Mouse (Mus musculus) neural tube, embryonic 14.5 days (tissue): ENCODE data around the gene H2al1m. TPM values are rescaled to one million over a fixed set of nuclear protein-coding genes. Genes with fewer than 3 reads are reported as not detected.
"Not testable (repeated sequence)": the region's sequence is repeated elsewhere in the genome, so short reads cannot be mapped to it uniquely, and the experiment has no call there.

Experiments used
- ATAC-seq: fragments of 200-750 bp; cut with Nextera tagmentation; 2 replicates; pipeline ENCODE4 v1.8.0; 2017; ENCODE audit warnings: low read depth, mild to moderate bottlenecking, moderate TSS enrichment, moderate library complexity
- H3K27ac ChIP-seq: fragments of 300-500 bp; sonication (generic); 2 replicates; pipeline ENCODE4 v1.5.1; 2014; ENCODE audit warnings: low read depth, mild to moderate bottlenecking, control low read depth, low read length, moderate library complexity, mixed read lengths
- H3K27me3 ChIP-seq: fragments of 300-500 bp; sonication (generic); 2 replicates; pipeline ENCODE4 v1.6.1; 2014; ENCODE audit warnings: low read length; ENCODE audit not compliant: control insufficient read depth, insufficient read depth
- H3K36me3 ChIP-seq: fragments of 300-500 bp; sonication (generic); 2 replicates; pipeline ENCODE4 v1.6.1; 2014; ENCODE audit warnings: low read length, mixed read lengths; ENCODE audit not compliant: control insufficient read depth, insufficient read depth
- H3K4me1 ChIP-seq: fragments of 300-500 bp; sonication (generic); 2 replicates; pipeline ENCODE4 v1.6.1; 2014; ENCODE audit warnings: low read length; ENCODE audit not compliant: control insufficient read depth, insufficient read depth
- H3K4me2 ChIP-seq: fragments of 300-500 bp; sonication (generic); 2 replicates; pipeline ENCODE4 v1.6.1; 2014; ENCODE audit warnings: mild to moderate bottlenecking, low read depth, low read length, control low read depth
- H3K4me3 ChIP-seq: fragments of 300-500 bp; sonication (generic); 2 replicates; pipeline ENCODE4 v1.5.1; 2014; ENCODE audit warnings: low read depth, low read length, control low read depth, mixed read lengths
- H3K9ac ChIP-seq: fragments of 300-500 bp; sonication (generic); replicated peaks from 2 replicates; pipeline ENCODE4 v1.6.1; 2014; ENCODE audit warnings: low read depth, mild to moderate bottlenecking, control low read depth, low read length, mixed read lengths
- H3K9me3 ChIP-seq: fragments of 300-500 bp; sonication (generic); 2 replicates; pipeline ENCODE4 v1.6.1; 2016; ENCODE audit warnings: low read length; ENCODE audit not compliant: control insufficient read depth
- WGBS: fragments of 180-500 bp; shearing (Covaris S2); extraction: QIAGEN DNeasy Blood & Tissue Kit; methylation state at CpG from one replicate; pipeline ENCODE4 v1.1.7; 2014; 5-methylcytosine and 5-hydroxymethylcytosine counted together
- polyA plus RNA-seq: library from polyadenylated mRNA; unstranded; fragments of >200 nt; fragmentation: Nextera tagmentation; extraction: Ambion mirVana; gene quantifications from 2 replicates; pipeline ENCODE4 v1.2.1, GENCODE M21; 2014

Gene H2al1m
- not detected in 2 replicates for polyA plus RNA-seq

DNA sequence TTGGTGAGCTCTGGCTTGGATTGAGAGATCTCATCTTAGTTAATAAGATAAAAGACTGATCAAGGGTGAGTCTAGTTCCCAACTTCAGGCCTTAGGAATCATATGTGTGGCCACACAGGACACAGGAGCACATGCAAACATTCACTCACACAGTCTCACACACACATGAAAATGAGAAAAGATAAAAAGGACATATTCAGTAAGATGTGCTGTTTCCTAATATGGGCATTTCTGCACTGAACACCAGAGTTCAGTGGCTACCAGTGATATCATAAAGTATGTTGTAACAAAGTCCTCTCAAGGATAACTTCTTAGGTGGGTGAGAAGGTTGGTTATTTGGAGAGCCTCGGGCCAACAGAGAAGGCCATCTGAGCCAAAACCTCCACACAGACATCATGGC is at the start of gene H2al1m:
H2al1m (plus strand) TSS at position 301 of the 400 bp plus-strand sequence.
- no CpG with 5 or more reads among the region's 1 CpGs for WGBS
- not testable (repeated sequence) for H3K36me3 ChIP-seq, H3K27me3 ChIP-seq, H3K9me3 ChIP-seq, H3K27ac ChIP-seq, H3K4me1 ChIP-seq, ATAC-seq, H3K9ac ChIP-seq, H3K4me3 ChIP-seq, H3K4me2 ChIP-seq

- no peaks in the 10 kb centered on the region for H3K27me3 ChIP-seq
- H3K4me2 ChIP-seq = no peak overlapping the region
- no peak overlapping the region for H3K4me3 ChIP-seq
- no peak overlapping the region for H3K9ac ChIP-seq
- no peaks in the 10 kb centered on the region for H3K9me3 ChIP-seq
- no peaks in the 10 kb centered on the region for H3K4me1 ChIP-seq
- 48% methylated on average over 5 of the region's 5 CpGs for WGBS
- peak; percentile 72; the same call in 1 of the 2 replicates for ATAC-seq
- H3K36me3 ChIP-seq = no peaks in the 10 kb centered on the region
- H3K27ac ChIP-seq = no peak overlapping the region
Measured at GRCm38 (mm10) chrX:9240737-9241591, 42.6 kb upstream of the H2al1m start.

DNA sequence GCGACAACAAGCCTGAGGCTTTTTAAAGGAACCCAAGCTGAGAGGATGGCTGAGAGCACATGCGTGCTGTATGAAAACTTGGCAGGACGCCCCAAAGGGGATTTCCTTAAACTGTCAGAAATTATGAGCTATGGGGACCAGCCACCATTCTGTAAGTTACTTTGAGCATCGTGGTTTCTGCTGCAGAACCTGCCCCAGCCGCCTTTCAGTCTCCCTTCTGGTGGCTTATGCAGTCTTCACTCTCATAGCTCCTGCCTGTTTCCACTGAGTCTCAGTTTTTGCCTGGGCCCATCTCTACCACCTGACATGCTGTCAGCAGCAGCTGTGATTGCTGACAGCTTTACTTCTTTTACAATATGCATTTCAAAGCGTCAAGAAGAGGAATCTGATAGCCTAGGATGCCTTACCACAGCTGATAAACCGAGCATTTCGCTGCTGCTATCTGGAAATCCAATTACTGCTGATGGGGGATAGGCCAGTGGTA is 40.1 kb upstream of the H2al1m start:
- H3K27me3 ChIP-seq = no peaks in the 10 kb centered on the region
- no peaks in the 10 kb centered on the region for H3K9me3 ChIP-seq
- no peaks in the 10 kb centered on the region for H3K36me3 ChIP-seq
- WGBS = 66% methylated on average over 8 of the region's 8 CpGs
- H3K9ac ChIP-seq = no peak overlapping the region
- no peak for ATAC-seq
- H3K4me2 ChIP-seq = no peak overlapping the region
- H3K27ac ChIP-seq = no peak overlapping the region
- H3K4me1 ChIP-seq = no peaks in the 10 kb centered on the region
- no peak overlapping the region for H3K4me3 ChIP-seq

GRCm38 (mm10) chrX:9244603-9245336 is 38.8 kb upstream of the H2al1m start:
- WGBS = 71% methylated on average over 12 of the region's 12 CpGs
- Histone ChIP-seq H3K27me3 (no peaks in the 10 kb centered on the region), H3K27ac (no peak overlapping the region), H3K4me3 (no peak overlapping the region), H3K9ac (no peak overlapping the region), H3K4me2 (no peak overlapping the region), H3K4me1 (no peaks in the 10 kb centered on the region), H3K36me3 (no peaks in the 10 kb centered on the region), H3K9me3 (no peaks in the 10 kb centered on the region)
- ATAC-seq = no peak

DNA sequence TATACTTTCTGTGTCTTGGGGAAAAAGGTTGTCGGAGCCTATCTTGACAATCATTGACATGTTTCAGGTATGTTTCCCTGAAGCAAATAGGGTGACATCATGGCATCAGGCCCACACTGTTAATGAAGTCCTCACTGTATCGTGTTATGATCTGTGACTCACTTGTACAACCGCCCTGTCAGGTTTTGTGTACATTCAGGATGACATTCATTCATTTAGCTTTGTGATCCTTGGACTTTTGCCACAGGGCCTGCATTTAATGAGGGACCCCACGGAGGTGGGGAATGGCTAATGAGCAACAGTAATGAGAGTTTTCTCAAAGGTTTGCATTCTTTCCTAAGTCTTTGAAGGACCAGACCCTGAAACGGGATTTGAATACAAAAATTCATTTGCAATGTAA is 34.7 kb upstream of the H2al1m start:
- Histone ChIP-seq H3K36me3 (no peaks in the 10 kb centered on the region), H3K4me2 (no peak overlapping the region), H3K9ac (no peak overlapping the region), H3K4me1 (no peaks in the 10 kb centered on the region), H3K27ac (no peak overlapping the region), H3K9me3 (no peaks in the 10 kb centered on the region), H3K4me3 (no peak overlapping the region), H3K27me3 (no peaks in the 10 kb centered on the region)
- 46% methylated on average over 5 of the region's 5 CpGs for WGBS
- peak; percentile 54; the same call in 1 of the 2 replicates for ATAC-seq

GRCm38 (mm10) chrX:9253990-9254389 is 29.6 kb upstream of the H2al1m start:
- Histone ChIP-seq H3K27ac (no peak overlapping the region), H3K4me1 (no peaks in the 10 kb centered on the region), H3K36me3 (no peaks in the 10 kb centered on the region), H3K9me3 (no peaks in the 10 kb centered on the region), H3K4me2 (no peak overlapping the region), H3K9ac (no peak overlapping the region), H3K4me3 (no peak overlapping the region), H3K27me3 (no peaks in the 10 kb centered on the region)
- WGBS = 86% methylated on average over 10 of the region's 10 CpGs
- no peak for ATAC-seq

GRCm38 (mm10) chrX:9254901-9255300 is 28.7 kb upstream of the H2al1m start:
- Histone ChIP-seq H3K27ac (no peak overlapping the region), H3K9ac (no peak overlapping the region), H3K36me3 (no peaks in the 10 kb centered on the region), H3K27me3 (no peaks in the 10 kb centered on the region), H3K4me2 (no peak overlapping the region), H3K9me3 (no peaks in the 10 kb centered on the region), H3K4me3 (no peak overlapping the region), H3K4me1 (no peaks in the 10 kb centered on the region)
- 97% methylated on average over 3 of the region's 3 CpGs for WGBS
- no peak for ATAC-seq

GRCm38 (mm10) chrX:9256766-9257165 is 26.8 kb upstream of the H2al1m start, which contains the start of gene Gm14862:
Gene Gm14862, minus strand, starts transcription at chrX:9256899.
- Histone ChIP-seq H3K9me3 (no peaks in the 10 kb centered on the region), H3K36me3 (no peaks in the 10 kb centered on the region), H3K4me2 (no peak within 1 kb of the TSS), H3K27ac (no peak within 1 kb of the TSS), H3K4me3 (no peak within 1 kb of the TSS), H3K27me3 (no peaks in the 10 kb centered on the region), H3K9ac (no peak within 1 kb of the TSS), H3K4me1 (no peaks in the 10 kb centered on the region)
- WGBS = 89% methylated on average over 5 of the region's 5 CpGs
- ATAC-seq = no peak

DNA sequence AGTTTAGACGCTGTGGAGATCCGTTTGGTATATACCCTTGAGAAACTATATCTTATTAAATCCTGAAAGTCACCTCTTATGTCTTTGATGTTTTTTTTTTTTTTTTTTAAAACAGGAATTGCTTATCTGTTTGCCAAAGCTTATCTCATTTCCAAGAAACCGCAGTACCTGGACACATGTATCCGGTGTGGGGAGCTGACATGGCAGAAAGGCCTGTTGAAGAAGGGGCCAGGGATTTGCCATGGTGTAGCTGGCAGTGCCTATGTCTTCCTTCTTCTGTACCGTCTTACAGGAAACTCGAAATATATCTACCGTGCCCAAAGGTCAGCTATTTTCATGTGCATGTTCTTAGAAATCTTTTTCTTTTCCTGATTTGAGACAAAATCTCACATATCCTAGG is 25.7 kb upstream of the H2al1m start:
- ATAC-seq = no peak
- Histone ChIP-seq H3K4me2 (no peak overlapping the region), H3K27ac (no peak overlapping the region), H3K4me3 (no peak overlapping the region), H3K9ac (no peak overlapping the region), H3K4me1 (no peaks in the 10 kb centered on the region), H3K27me3 (no peaks in the 10 kb centered on the region), H3K9me3 (no peaks in the 10 kb centered on the region), H3K36me3 (no peaks in the 10 kb centered on the region)
- WGBS = 97% methylated on average over 7 of the region's 7 CpGs
